Mouse (Mus musculus) cerebellum, adult 9-11 months (tissue): ENCODE data around the gene Coro6.

Source experiments
- DNase-seq: peaks from one replicate; pipeline ENCODE4 v3.0.0; 2022

Gene Coro6

DNA sequence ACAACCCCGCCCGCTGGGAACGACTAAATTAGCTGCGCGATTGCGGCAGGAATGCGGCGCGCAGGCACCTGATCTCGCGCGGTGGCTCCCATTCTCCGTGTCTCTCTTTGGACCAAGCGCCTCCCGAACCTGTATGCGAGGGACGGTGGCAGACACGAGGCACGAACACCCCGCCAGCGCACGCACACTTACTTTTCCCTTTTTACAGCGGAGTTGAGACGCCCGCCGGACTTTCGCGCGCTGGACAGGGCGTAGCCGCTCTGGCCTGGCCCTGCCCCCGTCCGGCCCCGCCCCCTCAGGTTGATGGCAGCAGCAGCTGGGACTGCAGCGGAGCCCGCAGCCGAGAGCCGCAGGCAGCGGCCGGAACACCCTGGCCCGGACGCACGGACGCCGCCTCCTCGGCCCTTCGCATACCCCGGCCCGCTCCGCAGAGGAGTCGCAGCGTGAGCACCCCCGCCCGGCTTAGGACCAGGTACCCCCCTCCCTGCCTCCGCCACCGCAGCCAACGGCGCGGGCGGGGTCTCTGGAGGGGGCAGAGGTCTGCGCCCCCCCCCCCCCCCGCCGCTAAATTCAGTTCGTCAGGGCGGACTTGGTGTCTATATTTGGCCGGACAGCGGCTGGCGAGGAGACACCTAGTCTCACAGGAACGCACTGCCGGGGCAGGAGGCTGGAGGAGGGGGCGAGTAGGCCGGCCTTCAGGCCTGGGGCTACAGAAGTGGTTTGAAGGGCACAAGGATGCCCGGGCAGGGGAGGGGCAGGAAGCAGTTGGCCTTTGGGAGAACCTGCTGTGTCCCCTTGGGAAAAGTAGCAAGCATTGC lies at the start of gene Coro6:
Gene Coro6, plus strand, starts transcription at position 129 of the 818 bp plus-strand sequence.
- DNase-seq: peak; percentile 58

DNA sequence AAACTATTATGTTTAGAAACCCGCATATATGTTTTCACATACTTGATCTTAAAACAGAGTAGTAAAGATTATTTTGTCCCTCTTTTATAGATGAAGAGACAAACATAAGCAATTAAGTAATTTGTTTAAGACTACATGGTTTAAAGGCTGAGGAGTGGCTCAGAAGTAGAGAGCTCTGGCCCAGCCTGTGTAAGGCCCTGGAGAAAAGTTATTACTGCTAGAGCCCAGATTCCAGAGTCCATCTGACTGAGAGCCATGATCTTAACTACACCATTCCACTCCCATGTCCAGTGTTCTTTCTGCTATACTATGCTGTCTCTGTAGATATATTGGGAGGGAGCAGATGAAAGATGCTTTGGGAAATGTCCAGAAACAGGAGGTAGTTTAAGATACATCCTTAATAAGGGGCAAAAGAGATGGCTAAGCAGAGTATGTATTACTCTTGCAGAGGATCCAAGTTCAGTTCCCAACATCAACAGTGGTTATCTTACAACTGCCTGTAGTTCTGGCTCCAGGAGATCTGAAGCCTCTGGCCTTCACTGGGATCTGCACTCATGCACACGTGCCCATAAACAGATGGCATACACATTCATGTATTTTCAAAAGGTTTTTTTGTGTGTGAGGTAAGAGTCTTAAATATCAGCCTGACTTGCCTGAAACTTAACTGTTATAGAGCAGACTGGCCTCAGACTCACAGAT lies 47.9 kb upstream of the Coro6 start:
- DNase-seq: no peak

DNA sequence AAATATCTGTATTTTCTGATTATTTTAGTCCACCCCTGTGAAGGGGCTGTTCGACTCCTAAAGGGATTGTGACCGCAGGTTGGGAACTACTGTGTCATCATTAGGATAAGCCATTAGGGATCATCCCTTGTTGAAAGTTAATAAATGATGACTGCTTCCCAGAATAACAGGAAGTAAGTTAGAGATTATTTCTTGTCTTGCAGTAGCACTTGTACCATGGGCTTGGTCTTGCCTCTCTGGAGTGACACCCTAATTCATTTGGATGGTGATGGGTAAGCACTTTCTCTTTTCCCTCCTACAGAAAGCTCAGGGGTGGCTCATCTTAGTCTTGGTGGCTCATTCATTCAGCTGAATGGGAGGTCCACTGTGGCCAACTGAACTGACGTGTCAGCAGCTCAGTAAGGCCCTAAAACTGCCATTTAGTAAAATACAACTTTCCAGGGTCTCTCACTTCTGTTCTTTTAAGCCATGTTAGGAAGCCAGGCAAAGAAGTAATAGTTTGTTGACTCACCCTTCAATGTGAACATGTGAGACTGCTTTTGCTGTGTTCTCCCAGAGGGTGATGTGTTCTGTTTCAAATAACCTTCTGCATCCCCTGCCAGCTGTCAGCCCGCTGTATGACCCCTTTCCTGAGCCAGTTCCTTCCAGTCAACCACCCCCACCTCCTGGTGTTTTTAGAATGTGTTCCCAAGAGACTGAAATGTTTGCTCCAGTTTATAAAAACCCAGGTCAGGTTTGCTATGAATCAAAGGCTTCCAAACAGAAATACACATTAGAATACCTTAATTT lies 45.8 kb upstream of the Coro6 start:
- no peak for DNase-seq

DNA sequence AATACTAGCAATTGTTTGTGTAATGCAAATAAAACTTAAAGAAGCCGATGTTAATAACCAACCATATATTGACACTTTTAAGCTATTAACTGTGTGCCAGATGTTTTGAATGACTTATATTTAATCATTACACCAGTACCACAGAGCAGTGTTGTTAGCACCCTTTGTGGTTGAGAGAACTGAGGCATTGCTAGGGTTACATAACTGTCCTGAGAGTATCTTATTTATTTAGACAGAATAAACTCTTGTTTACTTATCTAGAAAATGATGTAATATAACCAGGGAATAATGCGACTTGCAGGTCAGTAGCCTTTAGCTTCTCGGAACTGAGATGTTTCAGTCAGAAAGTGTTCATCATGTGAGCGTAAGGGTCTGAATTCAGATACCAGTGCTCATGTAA lies 44.2 kb upstream of the Coro6 start:
- DNase-seq: no peak

DNA sequence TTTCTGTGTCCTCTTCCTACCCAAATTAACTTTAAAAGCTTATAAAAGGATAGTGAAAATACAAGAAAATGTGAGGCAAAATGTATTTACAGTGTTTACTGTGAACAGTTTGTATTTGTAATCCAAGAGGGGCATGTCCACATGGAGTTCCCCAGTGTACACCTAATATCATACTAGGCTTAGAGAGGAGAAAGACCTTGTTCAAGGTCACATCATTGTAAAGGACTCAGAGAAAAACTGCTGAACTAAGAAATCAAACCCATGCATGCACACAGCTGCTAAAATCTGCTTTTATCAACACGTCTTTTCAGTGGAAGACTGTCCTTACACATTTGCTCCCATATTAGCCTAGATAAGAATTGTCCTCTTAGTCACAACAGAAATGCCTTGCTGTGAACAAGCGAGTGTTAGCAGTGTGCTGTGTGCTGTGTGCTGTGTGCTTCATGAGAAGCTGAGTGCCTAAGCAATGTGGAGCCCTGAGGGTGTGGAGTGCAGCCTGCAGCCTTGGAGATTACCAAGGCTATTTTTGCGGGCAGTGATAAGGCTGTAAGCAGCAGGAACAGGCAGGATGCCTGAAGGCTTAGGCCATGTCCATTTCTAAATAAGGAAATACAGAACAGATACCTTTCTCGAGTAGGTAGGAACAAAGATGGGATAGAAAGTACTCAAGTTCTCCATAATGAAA lies 38.9 kb upstream of the Coro6 start:
- DNase-seq: no peak

DNA sequence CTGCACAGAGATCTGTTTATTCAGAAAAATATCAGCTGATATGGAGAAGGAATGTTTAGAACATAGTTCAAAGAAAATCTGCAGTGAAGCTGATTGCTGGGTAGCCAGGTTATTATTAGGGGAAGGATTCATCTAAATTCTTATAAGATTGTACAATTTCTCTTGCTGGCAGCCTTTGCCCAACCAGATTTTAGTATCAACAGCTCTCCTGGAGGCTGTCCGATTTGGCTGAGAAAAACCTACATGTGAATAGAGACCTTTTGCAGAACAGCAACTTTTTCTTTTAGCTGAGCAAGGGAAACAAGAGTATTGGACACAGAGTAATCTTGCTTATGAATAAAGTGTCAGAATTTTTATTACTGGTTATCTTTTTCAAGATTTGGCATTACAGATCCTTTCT lies 33.8 kb upstream of the Coro6 start:
- DNase-seq: no peak

DNA sequence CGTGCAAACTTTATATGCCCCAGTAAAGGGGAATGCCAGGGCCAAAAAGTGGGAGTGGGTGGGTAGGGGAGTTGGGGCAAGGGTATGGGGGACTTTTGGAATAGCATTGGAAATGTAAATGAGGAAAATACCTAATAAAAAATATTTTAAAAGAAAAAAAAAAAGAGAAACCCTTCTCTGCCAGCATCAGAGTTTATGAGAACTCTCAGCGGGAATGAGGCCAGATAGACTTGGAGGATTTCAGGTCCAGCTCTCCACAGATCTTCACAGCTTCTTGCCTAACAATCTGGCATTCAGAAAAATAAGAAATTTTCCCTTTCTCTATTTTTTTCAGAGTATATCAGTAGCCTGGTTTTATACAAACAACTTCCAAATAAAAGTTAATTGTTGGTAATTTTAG lies 25.2 kb upstream of the Coro6 start:
- DNase-seq: no peak

DNA sequence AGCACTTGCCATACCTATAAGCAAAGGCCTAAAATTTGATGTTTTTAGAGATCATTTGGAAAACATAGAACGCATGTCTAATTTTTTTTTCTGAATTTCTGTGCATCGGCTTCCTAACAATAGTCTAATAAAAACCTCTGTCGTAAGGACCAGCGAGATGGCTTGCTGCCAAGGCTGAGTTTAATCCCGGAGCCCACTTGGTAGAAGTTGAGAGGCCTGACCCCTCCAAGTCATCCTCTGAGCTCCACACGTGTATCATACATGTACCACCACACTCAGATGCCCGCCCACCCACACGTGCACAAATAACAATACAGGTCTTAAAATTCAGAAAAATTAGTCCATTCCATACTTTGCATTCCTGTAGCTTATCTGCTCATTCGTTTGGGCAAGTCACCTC lies 22.1 kb upstream of the Coro6 start:
- no peak for DNase-seq

DNA sequence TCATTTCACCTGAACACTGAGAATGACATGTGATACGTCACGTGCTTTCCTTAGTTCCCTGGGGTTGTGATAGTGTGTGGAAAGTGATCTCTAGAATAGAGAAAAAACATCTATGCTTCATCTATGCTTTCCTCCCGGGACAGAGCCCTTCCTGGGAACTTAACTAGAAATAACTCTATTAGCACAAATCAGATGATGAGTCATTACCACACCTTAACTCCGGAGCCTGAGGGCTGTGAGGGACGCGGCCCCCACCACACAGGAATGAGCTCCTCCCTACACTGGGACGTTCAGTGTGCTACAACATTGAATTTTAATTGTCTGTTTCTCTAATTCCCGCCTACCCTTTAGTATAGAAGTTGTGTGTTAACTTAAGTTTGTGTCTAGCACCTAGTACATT lies 21.2 kb upstream of the Coro6 start:
- DNase-seq: no peak

DNA sequence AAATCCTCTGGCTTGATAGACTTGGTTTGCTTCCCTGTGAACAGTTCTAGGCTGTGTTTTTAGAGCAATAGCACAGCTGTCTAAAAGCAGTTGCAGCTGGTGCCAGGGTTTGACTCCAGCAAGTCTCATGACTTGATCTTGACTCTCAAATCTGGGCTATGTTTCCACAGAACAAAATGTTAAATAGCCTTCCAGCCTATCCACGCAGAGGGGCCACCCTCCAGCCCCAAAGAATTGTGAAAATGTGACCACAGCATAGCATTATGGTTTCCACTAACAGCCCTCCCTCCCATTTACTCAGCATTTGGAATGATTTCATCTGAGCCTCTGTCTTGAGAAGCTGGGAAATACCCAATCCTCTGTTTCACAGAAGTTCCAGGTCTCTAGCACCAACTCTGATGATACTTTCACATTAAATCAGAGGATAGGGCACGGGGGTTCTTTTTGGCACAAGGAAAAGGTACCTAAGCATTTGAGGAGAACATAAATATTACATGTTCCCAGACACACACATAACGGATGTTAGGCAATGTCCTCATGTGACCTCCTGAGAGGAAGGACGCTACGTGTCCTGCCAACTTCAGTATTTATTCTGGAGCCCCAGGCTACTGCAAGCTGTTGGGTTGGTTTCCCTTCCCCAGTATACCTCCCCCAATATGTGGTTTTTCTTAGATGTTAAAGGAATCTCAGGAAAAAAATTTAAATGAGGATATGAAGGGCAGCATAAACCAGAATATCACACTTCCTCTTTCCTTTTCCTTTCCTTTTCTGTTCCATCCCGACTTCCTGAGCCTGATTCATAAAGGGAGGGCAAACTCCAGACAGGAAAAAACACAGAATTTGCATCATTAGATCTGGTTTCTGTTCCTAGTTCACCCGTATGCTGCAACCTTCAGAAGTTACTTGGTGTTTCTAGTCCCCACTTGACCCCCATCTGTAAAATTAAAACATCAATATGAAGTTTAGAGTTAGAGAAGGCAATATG lies 19.7 kb upstream of the Coro6 start:
- no peak for DNase-seq

DNA sequence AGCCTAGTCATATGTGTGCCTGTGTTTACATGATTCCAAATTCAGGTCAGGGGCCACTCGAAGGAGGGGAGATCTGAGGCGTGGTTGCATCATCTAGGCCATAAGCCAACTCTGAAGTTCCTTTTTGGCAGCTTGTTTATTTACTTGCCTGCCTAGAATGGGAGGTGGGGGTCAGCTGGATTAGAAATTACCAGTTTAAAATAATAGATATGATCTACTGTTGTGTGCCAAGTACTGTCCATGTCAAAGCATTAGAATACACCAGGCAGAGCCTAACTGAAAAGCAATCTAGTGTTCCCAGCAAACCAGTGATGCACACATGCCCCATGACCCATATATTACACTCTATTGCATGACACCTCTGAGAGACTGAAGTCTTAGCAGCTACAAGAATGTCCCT lies 17.3 kb upstream of the Coro6 start:
- no peak for DNase-seq

DNA sequence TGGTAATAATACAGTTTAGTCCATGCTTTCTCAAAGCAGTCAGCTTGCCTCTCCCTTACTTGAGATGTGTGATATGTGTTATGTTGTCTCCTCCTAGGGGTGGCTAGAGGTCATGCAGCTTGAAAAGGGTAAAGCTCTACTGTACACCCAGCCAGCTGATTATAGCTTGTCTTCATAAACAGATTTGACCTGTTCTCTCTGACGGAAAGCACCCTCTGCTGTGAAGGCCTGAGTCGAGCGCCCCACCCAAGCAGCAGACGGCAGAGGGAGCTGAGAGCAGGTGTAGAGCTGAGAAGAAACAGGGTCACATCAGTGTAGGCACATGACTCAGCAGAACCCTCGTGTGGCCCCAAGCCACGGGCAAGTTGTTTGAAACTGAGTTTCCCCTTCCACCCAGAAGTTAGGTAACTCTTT lies 15.6 kb upstream of the Coro6 start:
- peak; percentile 63 for DNase-seq

DNA sequence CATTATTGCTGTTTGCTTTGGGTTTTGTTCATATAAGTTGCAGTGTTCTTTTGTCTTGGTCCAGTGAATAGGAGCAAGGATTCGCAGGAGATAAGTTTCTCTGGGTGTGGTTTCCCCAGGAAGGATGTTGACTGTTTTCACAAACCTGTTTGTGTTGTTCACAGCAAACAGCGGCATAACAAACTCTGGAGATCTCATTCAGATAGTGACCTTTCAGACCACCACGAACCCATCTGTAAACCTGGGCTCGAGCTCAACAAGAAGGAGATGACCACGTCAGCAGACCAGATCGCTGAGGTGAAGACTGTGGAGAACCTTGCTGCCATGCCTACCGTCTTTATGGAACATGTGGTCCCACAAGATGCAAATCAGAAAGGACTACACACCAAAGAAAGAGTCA lies 13.0 kb upstream of the Coro6 start:
- no peak for DNase-seq

DNA sequence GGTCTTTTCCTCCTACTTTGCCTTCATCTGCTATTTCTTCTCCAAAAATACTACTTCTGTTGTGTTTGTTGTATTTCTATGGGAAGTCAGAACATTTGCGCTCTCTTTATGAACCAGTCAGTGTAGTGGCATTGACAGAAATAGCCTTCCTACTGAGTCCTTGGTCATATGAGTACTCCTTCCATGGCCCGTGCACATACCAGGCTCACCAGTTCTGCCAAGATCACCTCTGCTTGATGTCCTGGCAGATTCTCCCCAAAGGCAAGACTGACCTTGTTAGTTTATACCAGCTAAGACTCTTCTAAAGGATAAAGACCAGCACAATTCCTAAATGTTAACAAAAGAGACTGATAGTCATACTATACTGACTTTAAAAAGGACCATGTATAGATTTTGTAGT lies 10.5 kb upstream of the Coro6 start:
- DNase-seq: no peak

DNA sequence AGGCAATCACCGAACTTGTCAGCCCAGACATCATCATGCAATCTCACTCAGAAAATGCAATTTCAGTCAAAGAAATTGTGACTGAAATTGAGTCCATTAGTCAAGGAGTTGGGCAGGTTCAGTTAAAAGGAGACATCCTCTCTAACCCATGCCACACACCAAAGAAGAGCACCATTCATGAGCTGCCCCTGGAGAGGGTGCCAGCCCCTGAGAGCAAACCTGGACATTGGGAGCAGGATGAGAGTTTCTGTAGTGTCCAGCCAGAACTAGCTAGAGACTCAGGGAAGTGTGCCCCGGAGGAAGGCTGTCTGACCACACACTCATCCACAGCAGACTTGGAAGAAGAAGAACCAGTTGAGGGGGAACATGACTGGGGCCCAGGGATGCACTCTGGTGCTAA lies 8.8 kb upstream of the Coro6 start:
- DNase-seq: no peak

DNA sequence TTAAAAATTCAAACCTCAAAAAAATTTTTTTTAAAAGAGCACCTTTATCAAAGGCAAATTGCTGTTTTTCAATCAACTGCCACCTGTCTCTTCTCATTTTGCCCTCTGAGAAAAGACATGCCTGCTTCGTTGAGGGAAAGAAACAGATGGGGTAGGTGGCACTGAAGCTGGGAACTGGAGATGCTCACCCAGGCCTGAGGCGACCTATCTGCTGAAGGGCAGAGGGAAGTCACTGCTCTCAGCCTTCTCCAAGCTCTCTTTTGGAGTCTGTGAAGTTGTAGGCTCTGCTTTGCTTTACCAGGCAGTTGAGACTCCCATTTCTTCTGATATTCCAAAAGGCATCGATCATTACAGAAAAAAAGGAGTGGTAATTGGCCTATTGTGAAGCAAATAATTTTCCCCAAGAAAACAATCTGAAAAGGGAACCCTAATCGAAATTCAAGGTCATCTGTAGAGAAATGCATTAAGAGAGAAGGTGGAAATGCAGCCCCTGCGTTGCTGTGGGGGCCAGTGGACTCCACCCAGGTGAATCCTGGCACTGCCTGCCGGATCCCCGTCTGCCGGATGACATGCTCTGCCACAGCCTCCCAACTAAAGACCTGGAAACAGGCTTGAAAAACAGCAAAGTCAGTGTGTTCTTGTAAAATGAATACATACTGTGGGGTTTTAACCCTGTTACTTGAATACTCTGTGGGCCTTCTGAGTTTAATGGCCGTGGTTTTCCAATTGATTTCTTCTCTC lies 6.3 kb upstream of the Coro6 start:
- DNase-seq: no peak

DNA sequence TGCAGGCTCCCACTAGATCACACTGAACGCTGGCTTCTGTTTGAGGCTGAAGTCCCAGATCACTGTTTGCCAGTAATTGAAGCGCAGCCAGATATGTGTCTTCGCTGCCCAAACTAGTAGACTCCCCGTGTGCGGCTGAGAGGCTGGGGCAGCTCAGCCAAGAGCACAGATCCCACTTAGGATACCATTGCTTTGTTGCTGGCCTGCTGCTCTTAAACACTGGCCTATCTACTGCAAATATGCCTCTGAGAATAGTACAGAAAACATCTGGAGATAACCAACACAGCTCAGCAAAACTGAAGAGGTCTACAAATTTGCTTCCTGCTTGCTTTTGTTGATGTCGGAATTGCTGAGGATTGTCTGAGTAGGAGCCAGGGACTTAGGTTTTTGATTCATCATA lies 5.3 kb upstream of the Coro6 start:
- DNase-seq: peak; percentile 56

DNA sequence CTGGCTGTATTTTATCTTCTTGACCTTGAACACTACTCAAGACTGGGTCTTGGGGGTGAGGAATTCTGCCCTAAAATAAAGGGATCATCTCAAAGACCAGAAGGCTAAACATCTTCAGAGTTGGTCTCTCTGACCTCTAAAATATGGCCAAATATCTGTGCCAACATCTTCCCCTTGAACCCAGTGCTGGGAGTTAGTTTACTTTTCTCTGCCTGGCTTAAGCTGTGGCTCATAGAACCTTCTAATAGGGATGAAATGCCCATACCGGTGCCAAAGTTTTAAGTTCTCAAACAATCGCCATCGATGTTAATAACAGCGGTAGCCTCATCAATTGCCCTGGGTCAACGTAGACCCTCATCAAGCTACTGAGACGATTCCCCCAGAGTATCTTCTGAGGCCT lies 355 bp upstream of the Coro6 start:
- DNase-seq: no peak

DNA sequence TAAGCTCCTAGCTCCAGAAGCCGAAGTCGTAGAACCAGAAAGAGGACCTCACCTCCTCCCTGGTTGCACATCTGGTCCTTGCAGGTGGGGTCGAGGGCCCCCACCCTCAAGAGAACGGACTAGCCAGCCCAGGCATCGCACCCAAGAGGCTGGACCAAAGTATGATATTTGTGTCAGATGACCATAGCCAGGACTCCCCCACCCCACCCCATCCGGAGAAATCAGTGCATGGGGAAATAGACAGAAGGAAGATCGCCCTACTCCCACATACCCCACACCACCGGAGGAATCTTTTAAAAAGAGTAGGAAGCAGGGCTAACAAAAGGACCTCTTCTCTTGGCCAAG lies 862 bp downstream of the Coro6 start:
- no peak for DNase-seq

DNA sequence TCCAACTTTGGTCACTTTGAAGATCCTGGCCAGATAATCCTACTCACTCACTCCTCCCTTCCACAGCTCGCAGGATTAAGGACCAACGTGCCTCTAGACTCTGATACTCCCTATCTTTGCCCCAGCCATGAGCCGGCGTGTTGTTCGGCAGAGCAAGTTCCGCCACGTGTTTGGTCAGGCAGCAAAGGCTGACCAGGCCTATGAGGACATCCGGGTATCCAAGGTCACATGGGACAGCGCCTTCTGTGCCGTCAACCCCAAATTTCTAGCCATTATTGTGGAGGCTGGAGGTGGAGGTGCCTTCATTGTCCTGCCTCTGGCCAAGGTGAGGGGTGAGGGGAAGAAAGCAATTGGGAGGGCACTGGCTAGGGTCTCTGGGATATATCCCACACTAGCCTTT lies 1.6 kb downstream of the Coro6 start:
- DNase-seq: no peak

DNA sequence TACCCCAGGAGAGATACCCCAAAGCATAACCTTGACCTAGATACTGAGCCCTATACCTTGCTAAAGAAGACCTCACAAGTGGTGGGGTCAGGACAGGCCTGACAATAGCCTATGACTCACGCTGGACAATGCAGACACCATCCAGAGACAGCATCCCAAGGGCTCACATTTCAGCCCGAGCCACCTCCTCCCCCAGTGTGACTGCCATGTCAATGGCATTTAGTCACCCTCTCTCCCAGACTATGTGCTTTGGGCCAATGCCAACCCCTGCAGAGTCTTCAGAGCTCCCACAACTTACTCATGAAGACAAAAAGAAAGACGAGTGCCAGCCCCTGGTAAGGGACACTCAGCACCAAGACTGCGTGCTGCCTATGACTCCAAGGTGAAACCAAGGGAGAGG lies 2.5 kb downstream of the Coro6 start:
- DNase-seq: no peak
